Mouse (Mus musculus): ENCODE measurements around the gene Mat2a. TPM values are rescaled to one million over a fixed set of nuclear protein-coding genes. Genes with fewer than 3 reads are reported as not detected.
A peak's percentile ranks its signal among the peaks of the same experiment; 100 is the strongest.

Gene Mat2a
- polyA plus RNA-seq, 1 experiment from 2014 or later, result 439 TPM

GRCm38 (mm10) chr6:72428036-72428435, 11.3 kb downstream of the Mat2a start:
- Histone ChIP-seq H3K27me3 (no peaks in the 10 kb centered on the region), H3K4me1 (replicated peaks) (no peaks in the 10 kb centered on the region), H3K36me3 (peaks cover 70% of the 10 kb centered on the region), H3K4me3 (replicated peaks) (no peak overlapping the region), H3K9me3 (no peaks in the 10 kb centered on the region), H3K27ac (peak overlapping the region; percentile 6; the same call in 1 of the 2 replicates), H3K4me2 (replicated peaks) (no peak overlapping the region), H3K9ac (replicated peaks) (no peak overlapping the region)
- peak; percentile 88 for ATAC-seq
- WGBS, result 38% methylated on average over 8 of the region's 8 CpGs

- H3K4me2 ChIP-seq (replicated peaks), result no peak overlapping the region
- peaks cover 74% of the 10 kb centered on the region for H3K36me3 ChIP-seq
- no peak overlapping the region for H3K27ac ChIP-seq
- H3K27me3 ChIP-seq, result no peaks in the 10 kb centered on the region
- no peak for ATAC-seq
- H3K4me3 ChIP-seq (replicated peaks), result no peak overlapping the region
- no peak overlapping the region for H3K9ac ChIP-seq (replicated peaks)
- no peaks in the 10 kb centered on the region for H3K9me3 ChIP-seq
- no peaks in the 10 kb centered on the region for H3K4me1 ChIP-seq (replicated peaks)
- WGBS, result 94% methylated on average over 11 of the region's 11 CpGs
Measured at GRCm38 (mm10) chr6:72425646-72426045, 13.7 kb downstream of the Mat2a start.

- 95% methylated on average over 10 of the region's 10 CpGs for WGBS
- Histone ChIP-seq H3K9me3 (no peaks in the 10 kb centered on the region), H3K4me3 (replicated peaks) (no peak overlapping the region), H3K27me3 (no peaks in the 10 kb centered on the region), H3K4me2 (replicated peaks) (no peak overlapping the region), H3K27ac (no peak overlapping the region), H3K9ac (replicated peaks) (no peak overlapping the region), H3K4me1 (replicated peaks) (peaks cover 6% of the 10 kb centered on the region), H3K36me3 (peaks cover 83% of the 10 kb centered on the region)
- no peak for ATAC-seq
Measured at GRCm38 (mm10) chr6:72420901-72421300, 18.5 kb downstream of the Mat2a start.

GRCm38 (mm10) chr6:72419806-72420205, 19.6 kb downstream of the Mat2a start:
- H3K36me3 ChIP-seq, result peaks cover 72% of the 10 kb centered on the region
- no peak overlapping the region for H3K4me3 ChIP-seq (replicated peaks)
- WGBS, result 87% methylated on average over 1 of the region's 1 CpGs
- no peaks in the 10 kb centered on the region for H3K27me3 ChIP-seq
- H3K9ac ChIP-seq (replicated peaks), result no peak overlapping the region
- no peaks in the 10 kb centered on the region for H3K9me3 ChIP-seq
- H3K4me2 ChIP-seq (replicated peaks), result no peak overlapping the region
- H3K4me1 ChIP-seq (replicated peaks), result peaks cover 15% of the 10 kb centered on the region
- no peak overlapping the region for H3K27ac ChIP-seq
- ATAC-seq, result no peak

- no peak overlapping the region for H3K9ac ChIP-seq (replicated peaks)
- no peak for ATAC-seq
- peaks cover 56% of the 10 kb centered on the region for H3K36me3 ChIP-seq
- no peak overlapping the region for H3K4me3 ChIP-seq (replicated peaks)
- WGBS, result 96% methylated on average over 4 of the region's 4 CpGs
- no peak overlapping the region for H3K4me2 ChIP-seq (replicated peaks)
- H3K4me1 ChIP-seq (replicated peaks), result peaks cover 24% of the 10 kb centered on the region
- no peaks in the 10 kb centered on the region for H3K27me3 ChIP-seq
- H3K27ac ChIP-seq, result no peak overlapping the region
- no peaks in the 10 kb centered on the region for H3K9me3 ChIP-seq
Measured at GRCm38 (mm10) chr6:72418279-72418678, 21.1 kb downstream of the Mat2a start.

- peaks cover 24% of the 10 kb centered on the region for H3K4me1 ChIP-seq (replicated peaks)
- H3K36me3 ChIP-seq, result peaks cover 37% of the 10 kb centered on the region
- no peak overlapping the region for H3K27ac ChIP-seq
- H3K9me3 ChIP-seq, result no peaks in the 10 kb centered on the region
- H3K4me2 ChIP-seq (replicated peaks), result no peak overlapping the region
- H3K27me3 ChIP-seq, result no peaks in the 10 kb centered on the region
- ATAC-seq, result no peak
- no peak overlapping the region for H3K4me3 ChIP-seq (replicated peaks)
- no peak overlapping the region for H3K9ac ChIP-seq (replicated peaks)
- WGBS, result 88% methylated on average over 7 of the region's 7 CpGs
Measured at GRCm38 (mm10) chr6:72415964-72416772, 23.2 kb downstream of the Mat2a start.

- H3K36me3 ChIP-seq, result peaks cover 27% of the 10 kb centered on the region
- H3K27ac ChIP-seq, result no peak overlapping the region
- H3K27me3 ChIP-seq, result no peaks in the 10 kb centered on the region
- ATAC-seq, result no peak
- H3K9ac ChIP-seq (replicated peaks), result peak overlapping the region; percentile 85
- H3K9me3 ChIP-seq, result no peaks in the 10 kb centered on the region
- H3K4me3 ChIP-seq (replicated peaks), result peak overlapping the region; percentile 84
- peaks cover 24% of the 10 kb centered on the region for H3K4me1 ChIP-seq (replicated peaks)
- WGBS, result 85% methylated on average over 5 of the region's 5 CpGs
- peak overlapping the region; percentile 89 for H3K4me2 ChIP-seq (replicated peaks)
Measured at GRCm38 (mm10) chr6:72415181-72415580, 24.2 kb downstream of the Mat2a start.

- peak; percentile 97 for ATAC-seq
- Histone ChIP-seq H3K27me3 (no peaks in the 10 kb centered on the region), H3K4me1 (replicated peaks) (peaks cover 24% of the 10 kb centered on the region), H3K27ac (peak within 1 kb of the TSS; percentile 54), H3K9me3 (no peaks in the 10 kb centered on the region), H3K4me3 (replicated peaks) (peak within 1 kb of the TSS; percentile 84), H3K36me3 (peaks cover 17% of the 10 kb centered on the region), H3K4me2 (replicated peaks) (peak within 1 kb of the TSS; percentile 89), H3K9ac (replicated peaks) (peak within 1 kb of the TSS; percentile 85)
- 2% methylated on average over 33 of the region's 33 CpGs for WGBS
Measured at GRCm38 (mm10) chr6:72414076-72414756, 25.1 kb downstream of the Mat2a start, which contains the start of gene Ggcx. TSS of gene Ggcx (plus strand) at chr6:72414308.

- Histone ChIP-seq H3K27me3 (no peaks in the 10 kb centered on the region), H3K36me3 (no peaks in the 10 kb centered on the region), H3K9ac (replicated peaks) (no peak overlapping the region), H3K4me1 (replicated peaks) (peaks cover 15% of the 10 kb centered on the region), H3K4me2 (replicated peaks) (no peak overlapping the region), H3K9me3 (no peaks in the 10 kb centered on the region), H3K4me3 (replicated peaks) (no peak overlapping the region), H3K27ac (no peak overlapping the region)
- WGBS, result 83% methylated on average over 7 of the region's 7 CpGs
- no peak for ATAC-seq
Measured at GRCm38 (mm10) chr6:72410518-72410917, 28.8 kb downstream of the Mat2a start.

- H3K9me3 ChIP-seq, result no peaks in the 10 kb centered on the region
- no peak overlapping the region for H3K4me3 ChIP-seq (replicated peaks)
- WGBS, result 27% methylated on average over 1 of the region's 1 CpGs
- H3K27me3 ChIP-seq, result no peaks in the 10 kb centered on the region
- H3K4me2 ChIP-seq (replicated peaks), result no peak overlapping the region
- no peak overlapping the region for H3K9ac ChIP-seq (replicated peaks)
- no peaks in the 10 kb centered on the region for H3K36me3 ChIP-seq
- no peak overlapping the region for H3K27ac ChIP-seq
- no peak for ATAC-seq
- peaks cover 10% of the 10 kb centered on the region for H3K4me1 ChIP-seq (replicated peaks)
Measured at GRCm38 (mm10) chr6:72410003-72410402, 29.4 kb downstream of the Mat2a start.

GRCm38 (mm10) chr6:72409567-72409966, 29.8 kb downstream of the Mat2a start:
- no peak overlapping the region for H3K27ac ChIP-seq
- 19% methylated on average over 3 of the region's 3 CpGs for WGBS
- no peak for ATAC-seq
- no peak overlapping the region for H3K9ac ChIP-seq (replicated peaks)
- H3K36me3 ChIP-seq, result no peaks in the 10 kb centered on the region
- no peak overlapping the region for H3K4me3 ChIP-seq (replicated peaks)
- peaks cover 6% of the 10 kb centered on the region for H3K4me1 ChIP-seq (replicated peaks)
- H3K9me3 ChIP-seq, result no peaks in the 10 kb centered on the region
- no peaks in the 10 kb centered on the region for H3K27me3 ChIP-seq
- no peak overlapping the region for H3K4me2 ChIP-seq (replicated peaks)

GRCm38 (mm10) chr6:72407119-72407518, 32.2 kb downstream of the Mat2a start:
- Histone ChIP-seq H3K4me1 (replicated peaks) (no peaks in the 10 kb centered on the region), H3K4me3 (replicated peaks) (no peak overlapping the region), H3K27ac (no peak overlapping the region), H3K27me3 (no peaks in the 10 kb centered on the region), H3K36me3 (no peaks in the 10 kb centered on the region), H3K4me2 (replicated peaks) (no peak overlapping the region), H3K9me3 (no peaks in the 10 kb centered on the region), H3K9ac (replicated peaks) (no peak overlapping the region)
- 4% methylated on average over 5 of the region's 5 CpGs for WGBS
- ATAC-seq, result peak; percentile 50

Data from midbrain, embryonic 13.5 days (tissue).